Mouse (Mus musculus) cerebellum, postnatal 36 days (tissue): ENCODE measurements around the gene Cdca3.

Experiments
- DNase-seq, 2 experiments: peaks; one replicate each; pipeline ENCODE4 v3.0.0; 2021 to 2022; ENCODE audit warnings: mixed read lengths in 2 of 2

The Cdca3 gene

GRCm38 (mm10) chr6:124836411-124836810, 7.1 kb downstream of the Cdca3 start:
- DNase-seq, result no peak

- DNase-seq, result peak in 1 of 2 experiments; percentile 26
Observed at GRCm38 (mm10) chr6:124839805-124840204, 10.5 kb downstream of the Cdca3 start.

- DNase-seq, result no peak
Observed at GRCm38 (mm10) chr6:124840241-124841167, 11.2 kb downstream of the Cdca3 start, which contains the start of gene Gnb3. Gnb3 (minus strand) TSS chr6:124840275.

GRCm38 (mm10) chr6:124847305-124847704, 18.0 kb downstream of the Cdca3 start:
- DNase-seq, result peak; percentile 93 to 97

GRCm38 (mm10) chr6:124850535-124850934, 21.2 kb downstream of the Cdca3 start:
- no peak for DNase-seq

GRCm38 (mm10) chr6:124854647-124855046, 25.3 kb downstream of the Cdca3 start:
- no peak for DNase-seq

- DNase-seq, result peak; percentile 47
Observed at GRCm38 (mm10) chr6:124856321-124856720, 27.0 kb downstream of the Cdca3 start.

GRCm38 (mm10) chr6:124856916-124857839, 27.8 kb downstream of the Cdca3 start, which contains the start of gene P3h3:
P3h3 (minus strand) TSS chr6:124857752.
- DNase-seq, result peak; percentile 83 to 92

- DNase-seq, result no peak
Observed at GRCm38 (mm10) chr6:124857840-124858530, 28.6 kb downstream of the Cdca3 start.

- DNase-seq, result no peak
Observed at GRCm38 (mm10) chr6:124858561-124859318, 29.4 kb downstream of the Cdca3 start.

GRCm38 (mm10) chr6:124859725-124860124, 30.4 kb downstream of the Cdca3 start:
- peak; percentile 94 to 96 for DNase-seq

- DNase-seq, result no peak
Observed at GRCm38 (mm10) chr6:124860511-124860910, 31.2 kb downstream of the Cdca3 start.

- DNase-seq, result peak; percentile 39 to 49
Observed at GRCm38 (mm10) chr6:124861266-124861665, 31.9 kb downstream of the Cdca3 start.

GRCm38 (mm10) chr6:124861802-124862201, 32.5 kb downstream of the Cdca3 start:
- DNase-seq, result peak in 1 of 2 experiments; percentile 32

- no peak for DNase-seq
Observed at GRCm38 (mm10) chr6:124862406-124863124, 33.2 kb downstream of the Cdca3 start.

- peak; percentile 29 to 35 for DNase-seq
Observed at GRCm38 (mm10) chr6:124863125-124863657, 33.8 kb downstream of the Cdca3 start.

- peak; percentile 64 to 77 for DNase-seq
Observed at GRCm38 (mm10) chr6:124863658-124864298, 34.4 kb downstream of the Cdca3 start, which contains the start of gene Gpr162. Gpr162 (minus strand) TSS chr6:124863983.

- DNase-seq, result no peak
Observed at GRCm38 (mm10) chr6:124865766-124866362, 36.5 kb downstream of the Cdca3 start.

GRCm38 (mm10) chr6:124866560-124866959, 37.2 kb downstream of the Cdca3 start:
- no peak for DNase-seq

- DNase-seq, result no peak
Observed at GRCm38 (mm10) chr6:124874348-124874747, 45.0 kb downstream of the Cdca3 start.
